Mouse (Mus musculus) olfactory bulb, adult 2 months (tissue): ENCODE data around the gene Pafah1b1.

ENCODE experiments used
- CTCF ChIP-seq: fragments of 200-500 bp; IDR thresholded peaks from 2 replicates; pipeline ENCODE4 v1.5.1; 2012; ENCODE audit warnings: low read depth, mild to moderate bottlenecking, low read length, moderate library complexity; ENCODE audit not compliant: insufficient read depth
- POLR2A ChIP-seq: fragments of 200-500 bp; IDR thresholded peaks from 2 replicates; pipeline ENCODE4 v1.6.1; 2012; ENCODE audit warnings: mild to moderate bottlenecking, low read depth, low read length, moderate library complexity; ENCODE audit not compliant: insufficient read depth

- no peak for TF ChIP-seq POLR2A
- no peak for TF ChIP-seq CTCF
Observed at GRCm38 (mm10) chr11:74704068-74704467, 20.4 kb downstream of the Pafah1b1 start.
